Mouse (Mus musculus) spleen, adult 2 months (tissue): ENCODE data around the gene Gm29776. TPM values are rescaled to one million over a fixed set of nuclear protein-coding genes. Genes with fewer than 3 reads are reported as not detected.

Experiments
- DNase-seq, 2 experiments: peaks; one replicate each; pipeline versions ENCODE4 v3.0.0 to v3.0.0-alpha.2; 2012 to 2021; ENCODE audit warnings: low spot score in 2 of 2, low read depth in 1 of 2
- H3K27ac ChIP-seq: fragments of 200-500 bp; 2 replicates; pipeline ENCODE4 v1.5.1; 2012; ENCODE audit warnings: low read length, inconsistent platforms; ENCODE audit not compliant: insufficient read depth
- H3K27me3 ChIP-seq: fragments of 200-500 bp; 2 replicates; pipeline ENCODE4 v1.6.1; 2012; ENCODE audit warnings: mild to moderate bottlenecking, moderate library complexity, low read length, inconsistent platforms; ENCODE audit not compliant: control insufficient read depth, insufficient read depth
- H3K36me3 ChIP-seq: fragments of 200-500 bp; 2 replicates; pipeline ENCODE4 v1.6.1; 2012; ENCODE audit warnings: mild to moderate bottlenecking, low read length, inconsistent platforms; ENCODE audit not compliant: control insufficient read depth, insufficient read depth
- H3K4me1 ChIP-seq: fragments of 200-500 bp; 2 replicates; pipeline ENCODE4 v1.6.1; 2011; ENCODE audit warnings: inconsistent platforms; ENCODE audit not compliant: control insufficient read depth, insufficient read depth, insufficient read length
- H3K4me3 ChIP-seq: fragments of 200-500 bp; 2 replicates; pipeline ENCODE4 v1.5.1; 2011; ENCODE audit warnings: mild to moderate bottlenecking, inconsistent platforms; ENCODE audit not compliant: insufficient read depth, insufficient read length; ENCODE audit errors: extremely low read depth
- CTCF ChIP-seq: fragments of 200-500 bp; IDR thresholded peaks from 2 replicates; pipeline ENCODE4 v1.5.1; 2011; ENCODE audit warnings: mild to moderate bottlenecking, inconsistent platforms; ENCODE audit not compliant: insufficient read depth, insufficient read length, insufficient replicate concordance; ENCODE audit errors: extremely low read depth
- POLR2A ChIP-seq: fragments of 200-500 bp; IDR thresholded peaks from 2 replicates; pipeline ENCODE4 v1.6.1; 2011; ENCODE audit warnings: low read depth, low read length, inconsistent platforms
- WGBS: fragments of 180-500 bp; shearing (Covaris S2); methylation state at CpG from one replicate; pipeline ENCODE4 v1.1.7; 2018; 5-methylcytosine and 5-hydroxymethylcytosine counted together
- polyA plus RNA-seq: library from polyadenylated mRNA; depleted of rRNA; stranded (reverse); fragments of >200 nt; gene quantifications from 2 replicates; pipeline ENCODE4 v1.2.3, GENCODE M21; 2012

The Gm29776 gene
- polyA plus RNA-seq, 1 experiment: 0.04 TPM

- no peak for DNase-seq
- TF ChIP-seq POLR2A (no peak), CTCF (no peak)
- 78% methylated on average over 7 of the region's 7 CpGs for WGBS
- Histone ChIP-seq H3K4me1 (peaks cover 10% of the 10 kb centered on the region; the same call in 1 of the 2 replicates), H3K4me3 (no peak within 1 kb of the TSS), H3K27ac (peak within 1 kb of the TSS; percentile 40; the same call in 1 of the 2 replicates), H3K36me3 (no peaks in the 10 kb centered on the region), H3K27me3 (no peaks in the 10 kb centered on the region)
Measured at GRCm38 (mm10) chr14:54712074-54712473, 13.4 kb upstream of the Gm29776 start, which contains the start of gene Cebpe. Cebpe (minus strand) TSS chr14:54712174.

- Histone ChIP-seq H3K36me3 (no peaks in the 10 kb centered on the region), H3K27me3 (no peaks in the 10 kb centered on the region), H3K4me1 (peaks cover 9% of the 10 kb centered on the region; the same call in 1 of the 2 replicates), H3K4me3 (no peak overlapping the region), H3K27ac (no peak overlapping the region)
- no peak for TF ChIP-seq CTCF
- no peak for TF ChIP-seq POLR2A
- no peak for DNase-seq
- 85% methylated on average over 9 of the region's 9 CpGs for WGBS
Measured at GRCm38 (mm10) chr14:54709054-54709453, 10.4 kb upstream of the Gm29776 start.

DNA sequence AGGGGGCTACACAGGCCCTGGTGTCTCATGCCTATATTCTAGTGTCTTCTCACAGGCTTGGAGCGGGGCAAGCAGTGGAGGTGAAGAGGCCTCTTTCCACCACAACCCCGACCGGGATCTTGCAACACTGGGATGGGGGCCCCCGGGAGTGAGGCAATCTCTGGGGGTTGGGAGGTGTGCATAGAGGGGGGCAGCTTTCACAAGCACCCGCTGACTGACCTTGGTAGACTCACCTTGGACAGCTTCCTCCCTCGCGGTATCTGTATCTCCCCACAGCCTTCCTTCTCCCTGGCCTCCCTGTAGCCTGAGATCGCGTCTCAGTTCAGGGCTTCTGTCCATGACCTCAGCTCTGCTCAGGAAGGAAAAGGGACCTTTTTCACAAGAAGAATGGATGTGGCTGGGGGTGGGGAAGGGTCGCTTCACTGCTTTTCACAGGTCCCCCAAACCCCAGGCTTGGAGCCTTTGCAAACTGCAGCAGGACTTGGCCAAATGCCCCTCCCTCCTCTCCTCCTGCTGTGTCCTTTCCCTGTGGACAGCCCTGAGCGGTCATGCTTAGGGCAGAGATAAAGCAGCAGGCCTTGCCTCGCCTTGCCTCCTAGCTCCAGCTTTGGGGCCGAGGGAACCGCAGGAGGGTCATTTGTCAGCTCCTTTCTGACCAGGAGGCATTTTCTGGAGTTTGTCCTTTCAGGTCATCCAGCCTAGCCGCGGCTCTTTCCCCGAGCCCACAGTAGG is 8.1 kb upstream of the Gm29776 start:
- H3K27me3 ChIP-seq: no peaks in the 10 kb centered on the region
- TF ChIP-seq POLR2A (no peak), CTCF (no peak)
- no peak overlapping the region for H3K4me3 ChIP-seq
- peaks cover 4% of the 10 kb centered on the region; the same call in 1 of the 2 replicates for H3K4me1 ChIP-seq
- H3K27ac ChIP-seq: no peak overlapping the region
- 55% methylated on average over 17 of the region's 17 CpGs for WGBS
- DNase-seq: no peak
- no peaks in the 10 kb centered on the region for H3K36me3 ChIP-seq

DNA sequence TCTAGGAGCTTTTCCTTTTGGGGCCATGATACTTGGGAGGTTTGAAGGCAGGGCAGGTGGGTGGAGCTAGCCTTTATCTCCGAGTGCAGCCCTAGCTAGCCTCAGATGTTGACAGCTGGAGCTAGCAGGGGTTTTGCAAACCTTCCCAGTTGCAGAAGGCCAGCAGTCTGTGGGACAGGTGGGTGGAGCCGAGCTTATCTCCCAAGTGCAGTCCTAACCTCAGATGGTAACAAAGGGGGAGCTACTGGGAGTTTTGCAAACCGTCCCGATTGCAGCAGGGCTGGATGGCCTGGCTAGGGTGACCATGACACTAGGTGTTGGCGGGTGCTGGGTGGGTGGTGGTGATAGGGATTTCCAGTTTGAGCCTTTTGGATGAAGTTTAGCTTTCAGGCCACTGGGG is 7.2 kb upstream of the Gm29776 start:
- Histone ChIP-seq H3K27ac (no peak overlapping the region), H3K36me3 (no peaks in the 10 kb centered on the region), H3K4me3 (no peak overlapping the region), H3K4me1 (peaks cover 4% of the 10 kb centered on the region; the same call in 1 of the 2 replicates), H3K27me3 (no peaks in the 10 kb centered on the region)
- WGBS: 31% methylated on average over 5 of the region's 5 CpGs
- no peak for DNase-seq
- TF ChIP-seq POLR2A (no peak), CTCF (no peak)

DNA sequence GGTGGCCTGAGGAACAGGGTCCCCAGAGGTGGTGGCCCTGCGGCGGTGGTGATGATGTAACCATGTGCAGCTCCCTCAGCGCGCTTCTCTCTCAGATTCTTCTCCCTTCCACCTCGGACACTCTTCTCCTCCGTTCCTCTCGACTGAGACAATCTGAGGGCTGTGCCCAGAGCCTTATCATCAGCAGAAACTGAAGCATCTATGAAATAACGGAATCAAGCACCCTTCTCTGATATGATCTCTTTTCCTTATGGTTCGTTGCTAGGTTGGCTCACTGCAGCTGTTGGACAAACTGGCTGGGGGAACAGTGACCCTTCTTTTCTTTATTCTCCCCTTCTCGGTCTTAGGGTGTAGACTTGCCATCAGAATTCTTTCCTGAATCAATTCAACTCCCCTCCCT is 4.6 kb upstream of the Gm29776 start:
- H3K27ac ChIP-seq: no peak overlapping the region

GRCm38 (mm10) chr14:54701298-54701697 is 2.7 kb upstream of the Gm29776 start:
- peak; percentile 42 to 78 for DNase-seq
- Histone ChIP-seq H3K27ac (no peak overlapping the region), H3K27me3 (no peaks in the 10 kb centered on the region), H3K4me1 (peaks cover 4% of the 10 kb centered on the region; the same call in 1 of the 2 replicates), H3K36me3 (no peaks in the 10 kb centered on the region), H3K4me3 (no peak overlapping the region)
- TF ChIP-seq CTCF (peak; percentile 87; the same call in 1 of the 2 replicates), POLR2A (no peak)
- 21% methylated on average over 6 of the region's 6 CpGs for WGBS

More for the DNA sequence above, 4.6 kb upstream of the Gm29776 start:
- no peaks in the 10 kb centered on the region for H3K36me3 ChIP-seq
- DNase-seq: no peak
- H3K4me1 ChIP-seq: peaks cover 4% of the 10 kb centered on the region; the same call in 1 of the 2 replicates
- WGBS: 73% methylated on average over 10 of the region's 10 CpGs
- H3K27me3 ChIP-seq: no peaks in the 10 kb centered on the region
- H3K4me3 ChIP-seq: no peak overlapping the region
- no peak for TF ChIP-seq CTCF
- TF ChIP-seq POLR2A: no peak

DNA sequence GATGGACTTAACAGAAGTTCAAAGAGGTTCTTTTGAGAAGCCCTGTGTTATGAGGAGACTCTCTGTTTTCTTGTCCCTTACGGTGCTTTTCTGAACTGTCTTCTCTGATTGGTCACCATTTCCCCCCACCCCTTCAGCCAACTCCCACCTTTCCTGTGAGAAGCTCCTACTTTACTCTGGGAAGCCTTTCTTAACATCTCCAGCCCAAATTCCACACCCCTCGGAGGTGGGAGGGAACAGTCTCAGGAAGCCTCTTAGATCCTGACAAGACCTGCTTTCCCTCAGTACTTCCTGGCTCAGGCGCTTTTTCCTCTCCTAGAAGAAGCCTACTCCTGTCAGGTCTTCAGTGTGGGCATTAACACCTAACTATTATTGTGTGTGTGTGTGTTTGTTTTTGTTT is 953 bp upstream of the Gm29776 start:
- no peaks in the 10 kb centered on the region for H3K36me3 ChIP-seq
- DNase-seq: no peak
- no peak overlapping the region for H3K27ac ChIP-seq
- TF ChIP-seq CTCF (no peak), POLR2A (no peak)
- no peaks in the 10 kb centered on the region for H3K4me1 ChIP-seq
- no peaks in the 10 kb centered on the region for H3K27me3 ChIP-seq
- WGBS: 81% methylated on average over 3 of the region's 3 CpGs
- H3K4me3 ChIP-seq: no peak overlapping the region
